Mouse (Mus musculus) lung, adult 2 months (tissue): Measurements from ENCODE around the gene Zfp36.

Source experiments
- CTCF ChIP-seq: fragments of 200-500 bp; IDR thresholded peaks from 2 replicates; pipeline ENCODE4 v1.5.1; 2011; ENCODE audit warnings: mild to moderate bottlenecking, low read length, control low read depth; ENCODE audit not compliant: insufficient read depth
- POLR2A ChIP-seq: fragments of 200-500 bp; IDR thresholded peaks from 2 replicates; pipeline ENCODE4 v1.6.1; 2011; ENCODE audit warnings: low read depth, mild to moderate bottlenecking, control low read depth, low read length, borderline replicate concordance; ENCODE audit errors: extremely low read depth

- TF ChIP-seq POLR2A: no peak
- TF ChIP-seq CTCF: no peak
These were observed 17.5 kb downstream of the Zfp36 start for GRCm38 (mm10) chr7:28362441-28363060.
